Mouse (Mus musculus) gastrocnemius, postnatal 25 days (tissue): ENCODE measurements around the gene Plrg1. TPM values are rescaled to one million over a fixed set of nuclear protein-coding genes. Genes with fewer than 3 reads are reported as not detected.

ENCODE experiments used
- DNase-seq: peaks from one replicate; pipeline ENCODE4 v3.0.0; 2022
- long read RNA-seq, 2 experiments: library from polyadenylated mRNA; stranded (forward); transcript quantifications; one replicate each; pipeline ENCODE4 v2.0.0; 2021
- total RNA-seq, 2 experiments: library from RNA; stranded (reverse); gene quantifications; 1 replicate in 1 of 2; 2 replicates in 1 of 2; pipeline ENCODE4 v1.2.3; 2021

Plrg1 gene
- total RNA-seq, result 10 to 100 TPM; 18.6 to 20.1 TPM
- long read RNA-seq, experiment 1, transcript Plrg1-204 (15 exons, 1,851 nt), result major isoform, 19 of 22 reads
- long read RNA-seq, experiment 1, partial matches to known transcripts, result 2 of 22 reads
- long read RNA-seq, experiment 1, other reads (novel, unspliced or antisense), result 1 of 22 reads
- long read RNA-seq, experiment 2, transcript Plrg1-204 (15 exons, 1,851 nt), result major isoform, 19 of 20 reads
- long read RNA-seq, experiment 2, partial matches to known transcripts, result 0 of 20 reads
- long read RNA-seq, experiment 2, other reads (novel, unspliced or antisense), result 1 of 20 reads

GRCm38 (mm10) chr3:83055281-83056038, at the start of gene Plrg1:
Plrg1 (plus strand) TSS chr3:83055522.
- DNase-seq, result peak; percentile 98

- no peak for DNase-seq
Measured at GRCm38 (mm10) chr3:83007557-83007956, 47.8 kb upstream of the Plrg1 start, which contains the start of gene Fgg. Fgg (plus strand) TSS chr3:83007724.

GRCm38 (mm10) chr3:83010291-83010690, 45.0 kb upstream of the Plrg1 start:
- DNase-seq, result no peak

GRCm38 (mm10) chr3:83011136-83011535, 44.2 kb upstream of the Plrg1 start:
- DNase-seq, result no peak

GRCm38 (mm10) chr3:83011565-83011964, 43.8 kb upstream of the Plrg1 start:
- no peak for DNase-seq

- DNase-seq, result no peak
Measured at GRCm38 (mm10) chr3:83012636-83013035, 42.7 kb upstream of the Plrg1 start.

- DNase-seq, result no peak
Measured at GRCm38 (mm10) chr3:83013951-83014350, 41.4 kb upstream of the Plrg1 start.

GRCm38 (mm10) chr3:83016236-83016635, 39.1 kb upstream of the Plrg1 start:
- no peak for DNase-seq

- no peak for DNase-seq
Measured at GRCm38 (mm10) chr3:83020387-83020786, 34.9 kb upstream of the Plrg1 start.

- no peak for DNase-seq
Measured at GRCm38 (mm10) chr3:83021176-83021575, 34.1 kb upstream of the Plrg1 start.

GRCm38 (mm10) chr3:83025036-83025435, 30.3 kb upstream of the Plrg1 start:
- no peak for DNase-seq

GRCm38 (mm10) chr3:83025475-83026301, 29.6 kb upstream of the Plrg1 start, which contains the start of gene Fga:
Fga (plus strand) TSS chr3:83026076.
- no peak for DNase-seq

- no peak for DNase-seq
Measured at GRCm38 (mm10) chr3:83027546-83028251, 27.6 kb upstream of the Plrg1 start.

- no peak for DNase-seq
Measured at GRCm38 (mm10) chr3:83030331-83030730, 25.0 kb upstream of the Plrg1 start.

- no peak for DNase-seq
Measured at GRCm38 (mm10) chr3:83032746-83033308, 22.5 kb upstream of the Plrg1 start.

- no peak for DNase-seq
Measured at GRCm38 (mm10) chr3:83033801-83034200, 21.5 kb upstream of the Plrg1 start.

- no peak for DNase-seq
Measured at GRCm38 (mm10) chr3:83038865-83039264, 16.5 kb upstream of the Plrg1 start.

GRCm38 (mm10) chr3:83039666-83040065, 15.7 kb upstream of the Plrg1 start:
- no peak for DNase-seq

- DNase-seq, result no peak
Measured at GRCm38 (mm10) chr3:83042451-83042850, 12.9 kb upstream of the Plrg1 start.

- no peak for DNase-seq
Measured at GRCm38 (mm10) chr3:83046649-83047048, 8.7 kb upstream of the Plrg1 start.

GRCm38 (mm10) chr3:83049680-83050079, 5.6 kb upstream of the Plrg1 start, which contains the start of gene Fgb:
Fgb (minus strand) TSS chr3:83049863.
- no peak for DNase-seq
